Mouse (Mus musculus): Measurements from ENCODE around the gene Ppfibp2. TPM values are rescaled to one million over a fixed set of nuclear protein-coding genes. Genes with fewer than 3 reads are reported as not detected.

The Ppfibp2 gene
- total RNA-seq, 2 experiments from 2014 or later, result 5.0 to 6.5 TPM

DNA sequence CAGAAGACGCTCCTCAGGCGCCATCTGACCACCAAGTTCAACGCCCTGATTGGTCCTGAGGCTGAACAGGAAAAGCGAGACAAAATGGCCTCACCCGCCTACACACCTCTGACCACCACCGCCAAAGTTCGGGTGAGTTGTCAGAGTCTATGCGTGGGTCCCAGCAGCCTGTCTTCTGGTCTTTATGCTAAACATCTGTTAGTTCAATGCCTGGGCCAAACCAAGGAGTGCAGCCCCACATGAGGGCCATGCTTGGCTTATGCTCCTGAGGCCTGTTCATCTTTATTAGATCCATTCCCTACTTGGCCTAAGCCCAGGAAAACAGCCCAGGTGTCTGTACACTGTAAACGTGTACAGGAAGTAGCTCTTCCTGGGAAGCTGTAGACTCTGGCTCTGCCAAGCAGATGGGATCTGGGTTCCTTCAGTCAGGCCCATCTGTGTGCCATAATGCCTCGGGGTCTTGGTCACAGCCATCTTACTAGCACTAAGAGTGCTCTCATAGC is 148.0 kb downstream of the Ppfibp2 start:
- DNase-seq (ENCODE audit: low spot score in 2 of 2), result no peak
- intact Hi-C loops (cut with DNase I), result loop anchor here (10.0 kb wide), 1 partner anchor 508 kb away; no protein-coding TSS in a partner anchor

DNA sequence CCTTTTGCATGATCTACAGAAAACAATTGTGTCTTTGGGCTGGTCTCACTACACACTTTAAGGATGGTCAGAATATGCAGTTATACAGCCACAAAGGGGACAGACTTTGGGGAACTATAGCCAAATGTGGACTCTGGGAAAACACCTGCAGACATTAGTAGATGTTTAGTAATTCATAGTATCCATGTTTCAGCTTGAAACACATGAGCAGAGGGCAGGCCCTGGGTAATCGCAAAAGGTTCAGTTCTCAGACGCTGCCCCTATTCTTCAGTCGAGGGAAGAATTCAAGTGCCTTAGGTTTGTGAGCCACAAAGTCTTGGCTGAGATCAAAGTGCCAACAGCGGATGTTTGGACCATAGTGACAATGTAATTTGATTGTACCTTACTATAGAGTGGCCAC is 149.4 kb downstream of the Ppfibp2 start:
- intact Hi-C loops (cut with DNase I), result loop anchor here (10.0 kb wide), 1 partner anchor 510 kb away; no protein-coding TSS in a partner anchor

DNA sequence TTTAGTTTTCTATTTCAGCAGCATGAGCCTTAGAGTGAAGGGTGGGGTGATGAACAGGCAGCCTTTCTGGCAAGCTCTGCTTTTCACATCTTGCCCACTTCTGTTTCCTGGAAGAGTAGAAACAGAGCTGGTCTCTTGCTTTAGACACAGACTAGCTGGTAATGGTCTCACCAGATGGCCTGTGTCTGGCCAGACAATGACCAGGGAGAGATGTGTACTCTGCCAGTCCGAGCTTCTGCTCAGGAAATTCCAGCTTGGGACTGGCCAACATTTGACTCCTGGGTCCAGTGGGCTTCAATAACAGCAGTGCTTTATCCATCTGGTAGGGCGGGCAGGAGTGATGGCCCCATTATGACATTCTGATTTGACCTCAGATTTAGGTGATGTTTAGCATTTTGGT is 150.1 kb downstream of the Ppfibp2 start:
- intact Hi-C loops (cut with DNase I), result loop anchor here (5.0 to 10.0 kb wide), 2 partner anchors 153 to 510 kb away; no protein-coding TSS in a partner anchor

More for the DNA sequence above, 149.4 kb downstream of the Ppfibp2 start:
- no peak for DNase-seq (ENCODE audit: low spot score in 2 of 2)

DNA sequence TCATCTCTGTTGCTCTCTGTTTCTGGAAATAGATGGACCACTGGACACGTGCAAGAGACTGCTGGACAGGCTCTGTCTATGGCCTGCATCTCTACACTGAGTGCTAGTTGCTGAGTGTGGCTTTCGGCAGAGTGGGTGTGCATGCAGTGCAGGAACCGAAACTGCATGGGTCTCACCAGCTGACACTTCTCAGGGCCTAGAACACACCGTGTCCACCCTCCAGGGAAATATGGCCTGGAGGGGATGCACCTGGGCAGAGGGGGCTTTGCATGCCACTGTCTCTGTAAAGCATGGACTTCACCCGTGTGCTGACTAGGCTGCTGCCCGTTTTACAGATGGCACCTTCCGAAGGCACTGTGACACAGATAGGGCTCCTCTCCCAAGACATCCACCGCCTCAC is 151.0 kb downstream of the Ppfibp2 start:
- no peak for DNase-seq (ENCODE audit: low spot score in 2 of 2)

More for the DNA sequence above, 150.1 kb downstream of the Ppfibp2 start:
- no peak for DNase-seq (ENCODE audit: low spot score in 2 of 2)

DNA sequence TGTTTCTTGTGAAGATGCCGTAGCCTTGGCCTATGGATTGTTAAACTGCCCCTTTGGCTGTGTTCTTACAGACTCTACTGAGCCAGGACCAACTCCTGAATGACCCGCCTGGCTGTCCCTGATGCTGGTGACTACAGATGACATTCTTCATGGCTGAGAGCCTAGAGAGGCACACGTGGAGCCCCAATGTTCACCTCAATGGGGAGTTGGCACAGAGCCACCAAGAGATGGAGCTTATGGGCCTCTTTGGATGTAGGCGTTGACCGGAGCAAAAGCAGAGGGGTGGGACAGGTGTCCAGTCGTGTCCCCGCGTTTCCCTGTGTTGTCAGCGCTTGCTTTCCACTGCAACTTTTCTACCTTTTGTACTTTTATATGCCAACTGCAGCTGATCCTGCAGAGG is 152.5 kb downstream of the Ppfibp2 start:
- DNase-seq (ENCODE audit: low spot score in 2 of 2), result no peak
- intact Hi-C loops (cut with DNase I), result loop anchor here (5.0 to 10.0 kb wide), 2 partner anchors 155 to 513 kb away; no protein-coding TSS in a partner anchor

More for the DNA sequence above, 151.0 kb downstream of the Ppfibp2 start:
- intact Hi-C loops (cut with DNase I), result loop anchor here (5.0 to 10.0 kb wide), 2 partner anchors 154 to 511 kb away; no protein-coding TSS in a partner anchor

DNA sequence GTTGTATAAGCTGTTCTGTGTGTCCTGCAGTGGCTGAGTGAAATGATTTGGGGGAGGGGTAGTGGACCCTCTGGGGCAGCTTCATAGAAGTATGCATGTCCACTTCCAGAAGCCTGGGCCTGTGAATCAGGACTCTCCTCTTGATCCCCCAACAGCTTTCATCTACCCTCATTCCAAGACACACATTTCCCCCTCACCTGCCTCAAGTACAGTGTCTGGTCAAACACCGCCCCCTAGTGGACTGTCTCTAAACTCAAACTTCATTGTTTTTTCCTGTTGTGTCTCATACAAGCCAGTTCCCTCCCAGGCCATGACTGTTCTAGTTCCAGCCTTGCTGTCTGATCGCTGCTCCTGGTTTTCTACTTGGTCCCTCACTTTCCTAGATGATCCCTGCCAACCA is 152.9 kb downstream of the Ppfibp2 start:
- intact Hi-C loops (cut with DNase I), result loop anchor here (2.0 to 10.0 kb wide), 4 partner anchors 31 to 513 kb away; no protein-coding TSS in a partner anchor
- peak; percentile 21 to 34 for DNase-seq (ENCODE audit: low spot score in 2 of 2)

DNA sequence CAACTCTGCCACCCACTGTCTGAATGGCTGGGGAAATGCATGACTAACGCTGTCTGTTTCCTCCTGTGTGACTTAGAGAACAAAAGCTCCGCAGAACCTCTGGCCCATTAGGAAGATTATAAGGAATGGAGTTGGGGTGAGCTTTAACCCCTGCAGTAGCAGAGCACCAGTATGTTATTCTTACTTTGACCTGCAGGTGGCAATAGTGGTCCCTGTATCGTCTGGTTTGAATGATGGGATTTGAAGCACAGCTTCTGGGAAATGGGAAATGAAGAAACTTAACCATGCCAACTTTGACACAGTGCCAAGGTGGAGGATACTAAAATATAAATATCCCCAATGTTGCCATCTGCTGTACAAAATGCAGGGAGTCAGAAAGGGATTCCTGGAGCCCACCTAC is 154.3 kb downstream of the Ppfibp2 start:
- peak; percentile 38 to 54 for DNase-seq (ENCODE audit: low spot score in 2 of 2)
- intact Hi-C loops (cut with DNase I), result loop anchor here (2.0 to 10.0 kb wide), 4 partner anchors 30 to 514 kb away; no protein-coding TSS in a partner anchor

DNA sequence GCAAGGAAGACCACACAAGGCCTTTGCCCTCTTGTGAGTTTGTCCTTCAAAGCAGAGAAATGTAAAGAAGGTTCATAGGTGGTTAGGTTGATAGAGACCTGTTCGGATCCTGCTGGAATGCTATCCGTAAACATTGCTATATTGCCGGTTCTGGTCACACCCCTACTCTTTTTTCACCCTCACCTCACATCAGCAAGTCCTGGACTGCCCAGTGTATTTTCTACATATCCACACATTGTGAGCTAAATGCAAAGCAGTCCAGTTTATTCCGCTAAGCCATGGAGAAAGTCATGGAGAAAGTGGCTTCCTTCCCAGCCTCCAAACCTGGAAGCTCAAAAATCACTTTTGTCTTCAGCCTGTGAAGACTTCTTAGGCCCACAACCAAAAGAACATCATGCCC is 154.7 kb downstream of the Ppfibp2 start:
- intact Hi-C loops (cut with DNase I), result loop anchor here (2.0 to 10.0 kb wide), 4 partner anchors 29 to 515 kb away; no protein-coding TSS in a partner anchor
- no peak for DNase-seq (ENCODE audit: low spot score in 2 of 2)

DNA sequence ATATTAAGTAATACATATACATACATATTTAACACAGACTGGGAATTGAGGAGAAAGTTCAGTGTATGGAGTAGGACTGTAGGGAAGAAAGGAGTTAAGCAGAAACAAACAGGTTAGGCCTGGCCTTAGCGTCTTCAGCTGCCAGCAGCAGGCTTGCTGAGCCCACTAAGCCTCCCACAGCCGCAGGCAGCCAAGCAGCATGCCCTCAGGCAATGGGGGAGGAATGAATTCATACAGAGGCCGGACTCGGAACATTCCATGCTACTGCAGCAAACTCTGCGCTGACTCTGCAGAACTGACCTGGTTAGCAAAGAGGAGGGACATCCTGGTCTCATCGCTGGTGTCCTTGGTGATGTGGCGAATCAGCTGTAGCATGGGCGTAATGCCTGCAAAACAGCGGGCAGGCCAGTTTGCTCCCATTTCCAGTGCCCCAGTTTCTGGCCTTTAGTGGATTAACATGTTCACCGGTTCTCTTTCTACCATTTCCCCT is 157.1 kb downstream of the Ppfibp2 start:
- intact Hi-C loops (cut with DNase I), result no loop called here
- no peak for DNase-seq (ENCODE audit: low spot score in 2 of 2)

DNA sequence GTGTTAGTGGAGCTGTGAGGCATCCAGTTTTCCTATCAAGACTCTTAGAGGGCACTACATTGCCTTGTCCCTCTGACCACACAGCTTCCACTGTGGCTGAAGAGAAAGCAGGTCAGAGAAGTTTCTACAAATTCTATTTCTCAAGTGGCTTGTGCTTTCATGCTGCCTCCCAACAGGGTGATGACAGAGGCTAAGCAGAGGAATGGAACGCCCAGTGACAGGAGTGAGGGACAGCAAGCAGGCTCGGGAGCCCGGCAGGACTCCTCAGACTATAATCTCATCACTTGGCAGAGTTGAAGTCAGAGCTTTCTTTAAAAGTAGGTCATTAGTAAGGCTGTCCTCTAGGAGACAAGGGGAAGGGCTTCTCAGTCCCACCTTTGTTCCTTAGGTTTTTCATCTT is 160.9 kb downstream of the Ppfibp2 start:
- intact Hi-C loops (cut with DNase I), result no loop called here
- DNase-seq (ENCODE audit: low spot score in 2 of 2), result no peak

DNA sequence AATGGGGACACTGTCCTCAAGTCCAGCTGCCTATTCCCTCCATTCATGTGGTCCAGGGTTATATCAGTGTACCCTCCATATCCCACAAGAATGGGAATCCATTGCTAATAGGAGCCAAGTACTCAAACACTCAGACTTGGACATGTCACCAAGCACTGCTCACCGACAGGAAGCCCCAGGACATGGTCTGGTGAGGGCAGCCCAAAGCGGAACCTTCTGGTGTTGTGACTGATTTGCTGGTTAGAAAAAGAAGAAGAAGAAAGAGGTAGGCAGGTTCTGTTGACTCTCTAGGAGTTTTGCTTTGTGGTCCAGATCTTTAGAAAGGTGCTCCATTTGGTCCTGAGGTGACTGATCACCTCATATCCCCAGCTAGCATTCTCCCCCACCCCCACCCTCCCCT is 161.7 kb downstream of the Ppfibp2 start:
- no peak for DNase-seq (ENCODE audit: low spot score in 2 of 2)
- intact Hi-C loops (cut with DNase I), result no loop called here

DNA sequence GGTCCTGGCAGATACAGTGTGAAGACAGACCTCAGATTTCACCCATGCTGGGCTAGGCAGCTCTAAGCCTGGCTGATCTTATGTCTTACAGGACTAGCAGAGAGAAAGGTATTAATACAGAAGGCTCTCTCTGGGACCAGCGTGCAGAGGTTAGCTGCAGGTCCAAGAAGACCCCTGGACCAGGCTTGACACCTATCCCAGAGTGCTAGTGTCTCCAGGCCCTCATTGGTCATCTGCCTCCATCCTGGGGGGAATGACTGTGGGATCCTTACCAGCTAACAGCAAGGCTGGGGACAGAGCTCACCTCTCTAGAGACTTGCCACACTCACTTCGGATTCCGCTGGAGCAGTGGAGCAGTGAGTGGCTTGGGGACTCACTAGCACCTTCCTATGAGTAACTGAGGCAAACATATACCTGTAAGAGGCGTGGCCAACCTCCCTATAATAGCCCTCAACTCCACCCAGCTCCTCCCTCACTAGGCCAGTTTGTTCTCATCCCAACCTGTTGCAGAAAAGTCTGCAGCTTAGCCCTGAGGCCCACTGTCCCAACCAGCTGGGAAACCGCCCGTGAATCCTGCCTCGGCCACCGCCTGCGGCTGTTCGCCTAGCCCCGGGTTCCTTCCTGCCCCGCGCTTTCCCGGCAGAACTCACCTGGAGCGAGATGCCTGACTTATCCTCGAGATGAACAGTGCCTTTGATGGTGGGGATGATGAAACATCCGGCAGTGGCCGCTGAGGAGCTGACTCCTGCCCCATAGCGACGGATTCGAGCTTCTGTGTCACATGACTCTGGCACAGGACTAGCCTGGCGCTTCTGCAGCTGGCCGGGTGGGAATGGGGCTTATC is 162.5 kb downstream of the Ppfibp2 start, which contains the start of gene Cyb5r2:
Cyb5r2 (minus strand) TSS at position 725 of the 844 bp plus-strand sequence.
- intact Hi-C loops (cut with DNase I), result no loop called here
- no peak for DNase-seq (ENCODE audit: low spot score in 2 of 2)

DNA sequence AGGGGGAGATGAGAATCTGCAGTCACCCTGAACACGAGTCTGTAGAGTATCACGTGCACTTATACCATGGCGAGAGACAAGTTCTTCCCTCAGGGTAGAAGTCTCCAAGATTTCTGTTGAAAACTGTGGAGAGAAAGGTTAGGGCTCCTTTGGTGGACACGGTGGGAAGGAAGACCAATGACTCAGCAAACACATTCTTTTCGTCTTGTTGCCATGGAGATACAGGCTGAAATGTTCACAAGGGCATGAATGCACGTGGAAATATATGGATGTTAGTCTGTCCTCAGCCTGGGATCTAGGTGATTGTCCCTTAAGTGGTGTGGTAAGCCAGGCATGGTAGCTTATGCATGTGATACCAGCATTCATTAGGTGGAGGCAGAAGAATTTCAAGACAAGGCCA is 175.8 kb downstream of the Ppfibp2 start:
- intact Hi-C loops (cut with DNase I), result no loop called here
- DNase-seq (ENCODE audit: low spot score in 2 of 2), result no peak

DNA sequence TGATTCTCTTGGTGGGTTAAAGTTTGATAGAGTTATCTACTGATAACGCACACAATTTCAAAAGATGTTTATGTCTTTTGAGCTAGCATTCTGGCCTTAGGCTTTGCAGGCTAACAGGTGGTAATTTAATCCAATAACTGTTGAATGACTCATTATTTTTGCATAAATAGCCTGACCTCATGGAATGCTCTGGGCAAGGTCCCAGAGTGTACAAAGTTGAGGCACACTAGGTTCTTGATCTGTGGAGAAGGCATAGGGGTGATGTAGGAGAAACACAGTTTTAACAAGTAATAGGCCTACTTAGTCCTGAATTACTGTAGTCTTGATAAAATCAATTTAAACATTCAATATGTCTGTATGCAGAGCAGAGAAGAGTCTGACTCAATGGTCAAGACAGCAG is 183.2 kb downstream of the Ppfibp2 start:
- intact Hi-C loops (cut with DNase I), result loop anchor here (2.0 kb wide), 2 partner anchors 29 to 117 kb away; no protein-coding TSS in a partner anchor
- no peak for DNase-seq (ENCODE audit: low spot score in 2 of 2)

DNA sequence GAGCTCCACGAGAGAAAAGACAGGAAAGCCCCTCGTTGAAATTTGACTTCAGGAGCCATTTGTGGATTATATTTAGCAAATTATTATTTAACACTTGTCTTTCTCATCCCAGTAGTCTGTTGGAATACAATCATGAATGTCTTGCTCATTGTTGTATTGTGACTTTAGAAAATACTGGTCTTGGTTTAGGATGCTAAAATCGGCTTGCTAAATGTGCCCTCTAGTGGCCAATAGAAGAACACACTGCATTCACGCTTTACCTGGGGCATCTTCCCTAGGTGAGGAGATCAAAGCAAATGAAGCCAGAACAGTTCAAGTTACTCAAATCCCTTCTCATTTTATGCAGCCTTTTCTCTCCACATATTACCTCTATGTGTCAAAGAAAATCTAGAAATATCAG is 184.6 kb downstream of the Ppfibp2 start:
- DNase-seq (ENCODE audit: low spot score in 2 of 2), result peak; percentile 16 to 19
- intact Hi-C loops (cut with DNase I), result loop anchor here (2.0 kb wide), 2 partner anchors 31 to 119 kb away; no protein-coding TSS in a partner anchor

DNA sequence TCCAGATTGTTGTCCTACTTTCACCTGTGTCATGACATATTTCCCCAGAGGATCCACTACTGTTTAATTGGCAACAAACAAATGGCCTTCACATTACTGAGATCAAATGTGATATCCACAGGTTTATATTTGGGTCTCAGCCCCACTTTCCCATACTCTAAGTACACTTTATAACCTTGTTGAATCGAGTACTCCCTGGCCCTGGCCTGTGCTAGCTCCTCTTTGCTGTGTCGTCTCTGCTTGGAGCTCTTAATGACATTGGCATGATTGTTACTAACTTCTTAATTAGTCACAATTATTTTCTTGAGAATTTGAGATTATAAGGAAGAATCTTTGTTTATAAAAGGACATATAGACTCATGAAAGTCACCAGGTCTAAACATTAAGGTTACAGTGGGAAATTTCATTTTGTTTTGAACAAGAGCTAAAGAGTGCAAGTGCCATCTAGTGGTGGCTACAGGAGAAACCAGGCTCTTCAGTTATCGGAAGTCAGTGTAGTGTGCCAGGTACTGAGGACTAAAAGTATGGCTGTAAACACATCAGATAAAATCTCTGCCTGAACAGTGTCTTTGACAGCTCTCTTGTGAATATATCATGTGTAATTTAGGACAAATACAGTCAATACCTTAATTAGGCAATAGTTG is 193.1 kb downstream of the Ppfibp2 start:
- intact Hi-C loops (cut with DNase I), result loop anchor here (5.0 kb wide), 1 partner anchor 576 kb away; no protein-coding TSS in a partner anchor
- DNase-seq (ENCODE audit: low spot score in 2 of 2), result peak; percentile 18 to 45

DNA sequence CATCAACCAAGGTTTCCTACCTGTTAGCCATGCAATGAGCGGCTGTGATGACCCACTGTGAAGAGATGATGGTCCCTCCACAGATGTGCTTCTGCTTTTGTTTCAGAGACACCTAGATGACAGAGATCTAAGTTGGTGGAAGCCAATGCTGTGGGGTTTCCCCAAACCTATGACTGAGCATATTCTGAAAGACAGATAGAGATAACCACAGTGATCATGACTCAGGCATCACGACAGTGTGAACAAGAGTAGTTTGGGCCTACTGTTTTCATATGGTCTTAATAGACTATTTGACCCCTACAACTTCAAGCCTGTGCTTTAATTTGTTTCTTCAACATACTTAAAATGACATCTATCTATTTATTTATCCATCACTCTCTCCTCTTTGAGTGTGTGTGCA is 201.5 kb downstream of the Ppfibp2 start:
- no peak for DNase-seq (ENCODE audit: low spot score in 2 of 2)
- intact Hi-C loops (cut with DNase I), result no loop called here

Data from left cerebral cortex, postnatal 25 days (tissue).